Mouse (Mus musculus) kidney, adult 2 months (tissue): Measurements from ENCODE around the gene Coro1b.

Source experiments
- CTCF ChIP-seq: fragments of 200-500 bp; conservative IDR thresholded peaks from 2 replicates; pipeline ENCODE4 v1.5.1; 2011; ENCODE audit warnings: low read depth, mild to moderate bottlenecking, control low read depth, low read length, moderate library complexity, mixed read lengths; ENCODE audit not compliant: insufficient read depth, insufficient read length
- POLR2A ChIP-seq: fragments of 200-500 bp; IDR thresholded peaks from one replicate; pipeline ENCODE4 v1.6.1; 2011; ENCODE audit warnings: low read depth, low read length, control low read depth

DNA sequence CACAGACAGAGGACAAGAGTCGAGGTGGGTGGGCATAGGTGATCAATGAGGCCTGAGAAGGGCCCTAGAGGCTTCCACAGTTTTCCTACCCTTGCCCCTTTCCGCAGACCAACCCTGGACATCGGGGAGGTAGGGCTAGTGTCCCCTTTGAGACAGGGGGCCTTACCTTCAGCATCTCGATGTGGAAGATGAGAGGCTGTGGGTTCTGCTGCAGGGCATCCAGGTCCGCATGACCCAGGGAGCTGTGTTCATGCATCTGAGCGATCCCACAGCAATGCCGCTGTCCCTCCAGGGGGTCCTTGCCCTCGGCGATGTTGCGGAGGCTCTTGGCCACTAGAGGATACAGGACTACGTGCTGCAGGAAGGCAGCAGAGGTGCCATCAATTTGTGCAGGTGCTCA, 32.6 kb upstream of the Coro1b start:
- TF ChIP-seq CTCF (no peak), POLR2A (no peak)
